Mouse (Mus musculus): ENCODE results near the gene Hoxb5.
A peak's percentile ranks its signal among the peaks of the same experiment; 100 is the strongest.

Hoxb5 gene

GRCm38 (mm10) chr11:96343206-96343745, 40.1 kb downstream of the Hoxb5 start:
- no peak for DNase-seq

DNA sequence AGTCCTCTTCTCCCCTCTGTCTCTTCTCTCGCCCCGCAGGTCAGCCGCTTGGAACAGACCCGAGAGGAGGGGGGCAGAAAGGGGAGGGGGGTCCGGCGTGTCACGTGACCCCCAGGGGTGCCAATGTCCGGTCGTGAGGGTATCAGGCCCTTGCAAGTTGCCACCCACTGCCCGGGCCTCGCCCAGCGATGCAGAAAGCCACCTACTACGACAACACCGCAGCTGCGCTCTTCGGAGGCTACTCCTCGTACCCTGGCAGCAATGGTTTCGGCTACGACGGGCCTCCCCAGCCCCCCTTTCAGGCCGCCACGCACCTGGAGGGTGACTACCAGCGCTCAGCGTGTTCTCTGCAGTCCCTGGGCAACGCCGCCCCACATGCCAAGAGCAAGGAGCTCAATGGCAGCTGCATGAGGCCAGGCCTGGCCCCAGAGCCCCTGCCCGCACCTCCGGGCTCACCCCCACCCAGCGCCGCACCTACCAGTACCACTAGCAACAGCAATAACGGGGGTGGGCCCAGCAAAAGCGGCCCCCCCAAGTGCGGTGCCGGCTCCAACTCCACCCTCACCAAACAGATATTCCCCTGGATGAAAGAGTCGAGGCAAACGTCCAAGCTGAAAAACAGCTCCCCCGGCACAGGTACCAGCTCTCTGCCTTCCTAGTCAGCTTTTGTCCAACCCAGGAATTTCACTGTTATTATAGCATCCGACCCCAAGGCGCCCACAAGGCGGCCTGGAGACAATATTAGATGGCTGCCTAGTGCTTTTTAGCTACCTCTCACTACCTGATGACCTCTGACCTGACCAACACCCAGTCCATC, 41.1 kb downstream of the Hoxb5 start:
- DNase-seq, result no peak

- no peak for DNase-seq
These were observed 41.7 kb downstream of the Hoxb5 start for GRCm38 (mm10) chr11:96344878-96345159.

DNA sequence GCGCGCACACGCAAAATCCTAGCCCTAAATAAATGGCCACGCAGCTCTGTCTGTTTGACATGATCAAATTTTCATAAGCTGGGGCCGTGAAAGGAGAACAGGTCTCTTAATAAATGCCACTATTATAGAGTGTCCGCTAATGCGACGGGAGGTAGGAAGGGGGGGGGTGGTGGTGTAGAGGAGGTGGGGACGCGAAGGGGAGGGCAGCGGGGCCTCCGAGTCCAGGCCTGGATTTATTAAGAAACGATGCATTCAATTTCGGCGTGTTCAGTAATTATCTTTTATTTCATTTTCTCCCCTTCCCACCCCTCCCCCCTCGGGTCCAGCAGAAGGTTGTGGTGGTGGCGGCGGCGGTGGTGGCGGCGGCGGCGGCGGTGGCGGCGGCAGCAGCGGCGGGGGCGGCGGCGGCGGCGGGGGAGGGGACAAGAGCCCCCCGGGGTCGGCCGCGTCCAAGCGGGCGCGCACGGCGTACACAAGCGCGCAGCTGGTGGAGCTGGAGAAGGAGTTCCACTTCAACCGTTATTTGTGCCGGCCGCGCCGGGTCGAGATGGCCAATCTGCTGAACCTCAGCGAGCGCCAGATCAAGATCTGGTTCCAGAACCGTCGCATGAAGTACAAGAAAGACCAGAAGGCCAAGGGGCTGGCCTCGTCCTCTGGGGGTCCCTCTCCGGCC, 42.2 kb downstream of the Hoxb5 start:
- DNase-seq, result no peak

- DNase-seq, result no peak
These were observed 43.0 kb downstream of the Hoxb5 start for GRCm38 (mm10) chr11:96345893-96346806.

- no peak for DNase-seq
These were observed 43.9 kb downstream of the Hoxb5 start for GRCm38 (mm10) chr11:96346916-96347520.

- DNase-seq, result no peak
These were observed 44.6 kb downstream of the Hoxb5 start for GRCm38 (mm10) chr11:96347717-96348116.

GRCm38 (mm10) chr11:96348141-96348928, 45.2 kb downstream of the Hoxb5 start:
- DNase-seq, result no peak

DNA sequence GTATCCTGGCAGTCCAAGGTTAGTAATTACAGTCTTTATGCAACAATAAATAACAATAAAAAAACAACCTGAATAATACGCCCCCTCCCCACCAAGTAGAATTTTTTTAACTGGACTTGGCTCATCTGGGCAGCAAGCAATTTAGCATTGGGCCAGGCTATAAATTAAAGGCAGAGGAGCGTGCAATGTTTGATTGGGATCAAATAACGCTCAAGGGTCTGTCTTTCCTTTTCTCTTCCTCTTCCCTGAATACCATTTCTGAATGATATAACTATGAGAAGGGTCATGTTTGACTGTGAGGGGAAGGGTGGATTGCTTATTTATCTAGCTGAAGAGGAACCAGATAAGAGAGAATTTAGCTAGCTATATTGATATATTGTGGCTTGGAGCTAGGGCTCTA, 45.9 kb downstream of the Hoxb5 start:
- DNase-seq, result no peak

GRCm38 (mm10) chr11:96349491-96350340, 46.6 kb downstream of the Hoxb5 start:
- no peak for DNase-seq

DNA sequence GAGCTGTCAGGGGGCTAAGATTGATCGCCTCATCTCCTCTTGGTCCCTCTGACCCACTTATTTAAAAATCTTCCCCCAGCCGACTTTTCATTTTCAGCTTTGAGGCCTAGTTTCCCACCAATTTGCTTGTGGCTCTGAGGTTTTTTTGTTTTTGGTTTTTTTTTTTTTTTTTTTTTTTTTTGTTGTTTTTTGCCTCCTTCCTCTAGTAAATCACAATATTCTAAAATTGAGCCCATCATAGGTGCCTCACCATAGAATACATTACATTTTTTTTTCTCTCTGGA, 47.1 kb downstream of the Hoxb5 start, which contains the start of gene Hoxb2:
Gene Hoxb2, plus strand, starts transcription at position 185 of the 284 bp plus-strand sequence.
- DNase-seq, result no peak

GRCm38 (mm10) chr11:96350791-96351190, 47.7 kb downstream of the Hoxb5 start:
- no peak for DNase-seq

DNA sequence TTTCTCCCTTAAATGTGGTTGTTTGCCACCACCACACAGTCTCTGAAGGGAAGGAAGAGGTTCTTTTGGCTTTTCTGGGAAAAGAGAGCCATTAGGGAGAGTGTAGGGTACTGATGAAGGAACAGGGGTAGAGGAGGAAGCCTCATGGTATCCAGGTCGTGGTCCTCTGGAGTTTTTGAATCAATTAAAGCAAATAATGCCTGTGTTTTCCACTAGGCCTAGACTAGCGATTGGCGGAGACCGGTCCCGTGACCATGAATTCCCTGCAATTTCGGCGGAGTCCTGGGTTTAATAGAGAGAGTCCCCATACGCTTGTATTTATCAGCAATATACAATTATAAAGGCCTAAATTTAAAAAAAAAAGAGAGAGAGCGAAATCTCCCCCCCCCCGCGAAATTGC, 48.2 kb downstream of the Hoxb5 start:
- no peak for DNase-seq

DNA sequence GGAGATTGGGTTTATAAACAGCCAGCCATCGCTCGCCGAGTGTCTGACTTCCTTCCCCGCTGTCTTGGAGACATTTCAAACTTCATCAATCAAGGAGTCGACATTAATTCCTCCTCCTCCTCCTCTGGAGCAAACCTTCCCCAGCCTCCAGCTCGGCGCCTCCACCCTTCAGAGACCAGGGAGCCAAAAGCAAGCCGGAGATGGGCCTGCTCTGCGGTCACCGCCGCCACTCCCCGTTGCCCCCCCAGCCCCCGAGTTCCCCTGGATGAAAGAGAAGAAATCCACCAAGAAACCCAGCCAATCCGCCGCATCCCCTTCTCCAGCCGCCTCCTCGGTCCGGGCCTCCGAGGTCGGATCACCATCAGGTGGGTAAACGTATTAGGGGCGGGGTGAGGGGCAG, 48.7 kb downstream of the Hoxb5 start:
- DNase-seq, result no peak

- peak in 1 of 2 experiments; percentile 11 for DNase-seq
These were observed 49.8 kb downstream of the Hoxb5 start for GRCm38 (mm10) chr11:96352691-96353521.

GRCm38 (mm10) chr11:96353522-96353841, 50.3 kb downstream of the Hoxb5 start:
- no peak for DNase-seq

DNA sequence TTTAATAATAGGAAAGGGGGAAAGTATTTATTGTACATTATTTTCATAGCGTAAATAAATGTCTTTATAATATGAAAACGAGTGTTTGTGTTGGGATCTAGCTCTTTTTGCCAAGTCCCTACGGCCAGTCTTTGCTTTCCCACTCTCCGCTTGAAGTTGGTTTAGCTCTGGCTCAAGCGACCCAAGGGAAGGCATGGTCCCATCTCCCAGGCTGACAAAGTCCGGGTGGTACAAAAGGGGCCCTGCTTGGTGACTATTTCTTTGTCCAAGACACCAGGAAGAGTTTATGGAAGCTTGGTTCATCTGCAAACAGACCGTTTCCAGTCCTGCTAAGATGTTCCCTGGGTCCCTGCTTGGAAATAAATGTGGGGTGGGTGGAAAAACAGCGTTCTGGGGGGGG, 50.8 kb downstream of the Hoxb5 start:
- DNase-seq, result no peak

DNA sequence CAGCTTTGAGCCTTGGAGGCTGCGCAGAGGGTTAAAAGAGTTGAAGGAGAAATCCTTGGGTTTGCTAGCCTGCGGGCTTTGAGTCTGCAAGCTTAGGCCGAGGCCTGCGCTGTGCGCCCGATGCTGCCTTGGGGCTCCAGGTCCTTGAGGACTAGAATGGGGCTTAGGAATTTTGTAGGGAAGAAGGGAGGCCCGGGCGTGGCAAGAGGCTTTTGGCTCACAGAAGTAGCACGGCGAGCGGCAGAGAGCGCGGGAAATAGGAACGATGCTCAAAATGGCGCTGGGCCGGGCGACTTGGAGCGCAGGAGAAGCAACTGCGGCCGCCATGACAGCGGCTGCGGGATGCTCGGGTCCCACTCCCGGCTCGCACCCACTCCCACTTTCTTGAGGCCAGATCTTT, 51.2 kb downstream of the Hoxb5 start:
- no peak for DNase-seq

DNA sequence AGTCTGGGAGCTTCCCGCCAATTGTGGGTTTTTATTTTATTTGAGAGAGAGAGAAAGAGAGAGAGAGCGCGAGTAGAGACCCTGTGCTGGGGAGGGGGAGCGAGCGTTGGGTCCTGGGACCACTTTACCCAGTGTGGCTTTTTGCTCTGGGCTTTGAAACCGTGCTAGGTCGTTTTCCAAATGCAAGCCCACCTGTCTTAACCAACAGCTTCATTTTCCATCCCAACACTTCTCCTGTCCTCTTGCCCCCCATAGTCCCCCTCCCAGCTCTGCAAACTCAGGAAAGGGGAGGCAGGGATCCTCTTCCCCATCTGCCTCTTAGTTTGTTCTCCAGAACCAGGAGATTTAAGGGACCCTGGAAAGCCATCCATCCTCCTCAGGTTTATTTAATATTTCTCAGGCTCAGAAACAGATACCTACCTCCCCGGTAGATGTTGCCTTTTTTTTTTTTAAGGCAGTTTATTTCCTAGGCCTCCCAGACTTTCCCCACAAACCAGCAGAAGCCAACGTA, 51.7 kb downstream of the Hoxb5 start:
- no peak for DNase-seq

Data from spleen, adult 18-20 months (tissue).